Mouse (Mus musculus) cerebellum, adult 11 months (tissue): ENCODE measurements around the gene Slc1a3.
A peak's percentile ranks its signal among the peaks of the same experiment; 100 is the strongest.

Experiments
- DNase-seq: peaks from one replicate; pipeline ENCODE4 v3.0.0; 2022

The Slc1a3 gene

GRCm38 (mm10) chr15:8655251-8655650 lies 55.3 kb downstream of the Slc1a3 start:
- no peak for DNase-seq

DNA sequence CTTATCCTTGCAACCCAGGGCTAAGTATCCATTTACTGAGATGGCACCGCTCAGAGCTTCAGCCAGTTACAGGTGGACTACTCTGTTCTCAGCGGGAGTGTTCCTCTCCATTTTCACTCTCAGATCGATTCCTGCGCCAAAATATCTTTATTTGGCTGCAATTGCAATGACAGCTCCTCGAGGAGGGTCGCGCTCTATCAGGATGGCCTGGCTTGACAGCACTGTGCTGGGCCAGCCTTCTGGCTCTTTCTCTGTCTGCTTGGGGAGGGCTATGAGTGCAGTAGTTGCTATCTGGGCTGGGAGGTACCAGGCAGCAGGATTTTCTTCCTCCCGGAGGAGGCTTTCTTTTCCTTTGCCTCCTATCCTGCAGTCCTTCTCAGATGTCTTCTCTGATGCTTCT lies 57.9 kb downstream of the Slc1a3 start:
- no peak for DNase-seq

DNA sequence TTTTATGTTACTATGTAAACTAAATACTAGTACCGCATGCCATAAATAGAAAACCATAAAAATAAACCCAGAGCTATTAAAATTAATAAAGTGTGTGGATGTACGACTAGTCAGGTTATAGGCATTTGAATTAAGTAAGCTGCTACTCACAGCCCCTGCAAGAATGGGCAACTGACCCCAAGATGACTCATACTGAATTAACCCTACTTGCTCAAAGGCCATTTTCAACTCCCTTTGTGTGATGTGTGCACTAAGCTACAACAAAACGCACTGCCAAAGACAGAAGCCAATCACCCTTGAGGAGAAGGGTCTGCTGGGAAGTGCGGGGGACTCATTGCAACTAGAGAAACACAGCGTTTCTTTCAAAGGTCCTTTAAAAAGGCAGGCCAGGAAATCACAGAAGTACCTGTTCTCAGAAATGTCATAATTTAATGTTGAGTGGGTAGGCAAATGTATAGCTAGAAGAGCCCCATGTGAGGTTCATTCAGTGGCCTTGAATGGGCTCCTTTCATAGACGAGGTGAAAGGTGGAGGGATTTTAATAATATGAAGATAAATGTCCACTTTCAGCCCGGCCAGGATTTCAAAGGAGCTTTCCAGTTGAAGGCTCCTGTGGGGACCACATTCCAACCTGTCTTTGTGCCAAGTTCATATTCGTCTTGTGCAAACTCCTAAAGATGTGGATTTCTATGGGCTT lies 66.4 kb downstream of the Slc1a3 start:
- DNase-seq = no peak

DNA sequence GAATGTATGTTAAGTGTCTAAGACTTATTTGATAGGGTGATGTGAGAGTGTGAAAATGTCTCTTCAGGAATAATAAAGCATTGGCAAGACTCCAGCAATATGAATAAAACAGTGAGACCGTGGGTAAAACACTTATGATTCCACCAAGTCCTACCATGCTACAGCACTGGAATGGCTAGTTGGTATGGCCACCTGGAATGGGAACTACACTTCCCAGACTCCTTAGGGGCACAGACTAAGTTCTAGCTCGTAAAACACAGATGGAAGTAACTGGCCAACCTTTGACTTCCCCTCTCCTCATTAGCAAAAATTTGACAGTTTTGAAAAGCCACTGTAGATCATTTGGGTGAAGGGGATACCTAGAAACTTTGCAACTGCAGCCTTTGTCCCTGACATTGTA lies 70.7 kb downstream of the Slc1a3 start:
- DNase-seq = no peak

DNA sequence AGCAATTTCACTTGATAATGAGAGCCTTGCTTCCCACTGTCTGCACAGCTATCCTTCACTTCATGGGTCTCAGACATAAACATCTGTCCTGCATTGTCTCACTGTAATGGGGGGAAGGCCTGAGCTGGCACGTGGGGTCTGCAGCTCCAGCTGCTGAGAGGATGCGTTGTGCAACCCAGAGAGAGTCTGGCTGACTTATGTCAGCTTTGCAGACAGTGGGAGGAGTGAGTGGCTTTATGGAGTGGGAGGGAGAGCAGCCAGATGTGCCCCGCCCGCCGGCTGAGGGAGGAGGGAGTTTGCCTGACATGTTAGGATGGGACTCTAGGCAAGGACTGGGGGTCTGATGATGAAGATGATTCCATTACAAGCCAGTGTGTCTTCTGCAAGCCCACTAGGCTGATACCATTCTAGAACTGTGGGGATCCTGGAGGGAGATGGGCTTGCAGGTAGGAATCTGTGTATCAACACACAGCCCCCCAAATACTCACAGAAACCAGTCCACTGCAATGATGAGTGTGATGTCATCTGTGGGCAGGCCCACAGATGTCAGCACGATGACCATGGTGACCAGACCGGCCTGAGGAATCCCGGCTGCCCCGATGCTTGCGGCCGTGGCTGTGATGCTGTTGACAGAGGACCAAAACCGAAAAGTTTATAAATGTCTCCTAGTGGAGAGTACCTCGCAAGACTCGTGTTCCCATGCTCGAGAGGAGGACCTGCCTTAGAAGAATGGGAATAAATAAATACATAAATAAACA lies 71.8 kb downstream of the Slc1a3 start:
- no peak for DNase-seq

GRCm38 (mm10) chr15:8637283-8637682 lies 73.3 kb downstream of the Slc1a3 start:
- DNase-seq = no peak

- no peak for DNase-seq
Measured at GRCm38 (mm10) chr15:8635974-8636373, 74.6 kb downstream of the Slc1a3 start.

- DNase-seq = no peak
Measured at GRCm38 (mm10) chr15:8634807-8635206, 75.8 kb downstream of the Slc1a3 start.

DNA sequence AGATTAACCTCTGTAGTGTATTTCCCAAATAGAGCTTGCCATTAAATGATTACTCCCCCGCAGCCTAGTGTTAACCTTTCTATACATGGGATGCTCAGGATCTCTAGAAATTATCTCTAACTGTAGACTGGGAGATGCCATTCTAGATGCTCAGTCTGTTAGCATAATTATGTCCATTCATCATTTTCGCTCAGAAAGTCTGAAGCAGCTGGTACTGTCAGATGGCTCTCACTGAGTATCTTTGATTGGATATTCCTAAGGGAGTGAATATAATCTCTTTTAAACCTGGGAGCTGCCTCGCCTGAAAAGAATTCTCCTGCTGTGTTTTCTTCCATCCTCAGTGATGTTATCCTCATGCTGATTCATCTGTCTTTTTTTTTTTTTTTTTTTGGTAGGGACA lies 76.2 kb downstream of the Slc1a3 start:
- DNase-seq = no peak

DNA sequence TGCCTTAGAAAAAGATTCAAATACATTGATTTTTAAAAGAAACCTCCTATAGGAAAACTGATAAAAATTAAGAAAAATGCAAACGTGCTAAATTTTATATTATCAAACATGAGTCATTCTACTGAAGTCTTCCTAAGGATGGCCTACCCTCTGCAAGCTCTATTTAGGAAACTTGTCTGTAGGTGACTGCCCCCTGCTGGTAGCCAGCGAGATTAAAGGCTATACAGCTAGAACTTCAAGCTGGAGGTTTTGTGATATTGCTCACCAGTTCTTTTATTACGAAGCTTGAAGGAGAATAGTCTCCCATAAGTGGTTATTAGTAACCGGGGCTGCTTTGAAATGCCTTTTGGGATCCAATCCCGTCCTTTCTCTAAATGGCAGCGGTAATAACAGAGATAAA lies 77.2 kb downstream of the Slc1a3 start:
- peak; percentile 33 for DNase-seq

DNA sequence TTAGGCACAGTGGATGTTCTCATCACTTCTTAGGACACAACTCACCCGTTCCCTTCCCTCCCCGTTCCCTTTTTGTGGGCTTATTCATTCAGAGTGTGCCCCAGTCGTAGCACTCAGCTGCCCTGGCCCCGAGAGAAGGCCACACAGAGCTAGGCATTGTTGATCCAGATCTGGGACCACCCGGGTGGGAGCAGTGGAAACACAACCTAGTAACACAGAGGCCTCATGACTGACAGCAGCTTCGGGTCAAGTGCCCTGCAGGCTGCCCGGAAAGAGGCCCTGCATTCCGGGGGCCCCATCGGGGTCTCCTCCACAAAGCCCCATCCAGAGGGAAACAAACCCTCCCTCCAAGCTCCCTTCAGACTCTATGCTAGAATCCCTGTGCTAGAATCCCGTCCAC lies 78.2 kb downstream of the Slc1a3 start:
- no peak for DNase-seq

DNA sequence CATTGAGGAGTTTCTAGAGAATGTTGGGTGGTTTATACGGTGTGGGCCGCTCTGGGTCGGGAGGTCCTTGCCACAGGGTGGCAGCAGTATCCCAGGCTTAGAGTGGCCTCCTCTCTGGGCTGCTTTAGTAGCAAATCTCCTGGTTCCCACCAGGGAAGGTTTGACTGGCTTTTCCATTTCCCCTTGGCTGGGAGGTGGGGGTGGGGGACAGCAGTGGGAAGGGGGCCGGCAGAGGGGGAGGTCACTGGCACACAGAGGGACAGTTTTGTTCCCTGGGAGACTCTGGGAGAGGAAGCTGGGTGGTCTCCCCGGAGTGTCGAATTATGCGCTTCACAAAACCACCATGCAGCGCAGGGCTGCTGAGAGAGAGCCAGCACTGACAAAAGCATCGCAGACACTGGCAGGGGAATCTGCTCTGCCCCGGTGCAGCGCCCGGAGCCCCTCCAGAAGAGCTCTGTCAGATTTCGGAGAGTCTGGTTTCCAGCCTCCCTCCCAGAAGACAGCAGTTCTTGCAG lies 81.2 kb downstream of the Slc1a3 start:
- DNase-seq = peak; percentile 71

DNA sequence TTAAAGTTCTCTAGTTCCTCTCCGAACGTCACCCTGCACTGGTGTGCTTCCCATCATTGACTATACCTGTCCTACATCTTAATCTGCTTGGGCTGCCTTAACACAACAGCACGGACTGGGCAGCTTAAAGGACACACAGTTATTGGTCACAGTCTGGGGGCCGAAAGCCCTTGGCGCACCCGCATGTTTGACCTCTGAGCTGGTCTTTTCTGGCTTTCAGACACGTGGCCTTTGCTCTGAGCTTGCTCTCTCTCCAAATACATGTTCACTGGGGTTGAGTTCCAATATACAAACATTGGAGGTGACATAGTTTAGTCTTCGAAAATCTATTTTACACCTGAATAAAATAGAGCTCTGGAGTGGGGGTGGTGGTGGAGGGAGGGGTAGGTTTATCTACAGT lies 82.4 kb downstream of the Slc1a3 start:
- no peak for DNase-seq

GRCm38 (mm10) chr15:8627097-8627537 lies 83.4 kb downstream of the Slc1a3 start:
- peak; percentile 62 for DNase-seq

GRCm38 (mm10) chr15:8625370-8625769 lies 85.2 kb downstream of the Slc1a3 start:
- no peak for DNase-seq

DNA sequence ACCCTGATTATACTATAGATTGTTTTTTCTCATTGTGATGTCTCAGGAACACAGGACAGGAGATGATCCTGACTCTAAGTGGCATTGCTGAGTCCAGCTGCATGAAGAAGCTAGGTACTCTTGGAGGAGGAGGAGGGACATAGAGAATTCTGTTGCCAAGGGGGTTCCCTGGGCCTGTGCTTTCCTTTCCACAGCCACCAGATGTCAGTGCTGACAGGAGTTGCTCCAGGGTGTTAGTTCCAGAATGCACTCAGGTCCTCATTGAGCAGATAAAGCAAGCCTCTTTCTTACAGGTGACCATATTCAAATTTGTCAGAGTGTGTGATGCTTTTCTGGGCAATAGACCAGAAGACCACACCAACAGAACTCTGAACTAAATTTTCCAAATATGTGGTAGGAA lies 86.7 kb downstream of the Slc1a3 start:
- no peak for DNase-seq

GRCm38 (mm10) chr15:8619479-8620026 lies 91.0 kb downstream of the Slc1a3 start:
- DNase-seq = no peak

DNA sequence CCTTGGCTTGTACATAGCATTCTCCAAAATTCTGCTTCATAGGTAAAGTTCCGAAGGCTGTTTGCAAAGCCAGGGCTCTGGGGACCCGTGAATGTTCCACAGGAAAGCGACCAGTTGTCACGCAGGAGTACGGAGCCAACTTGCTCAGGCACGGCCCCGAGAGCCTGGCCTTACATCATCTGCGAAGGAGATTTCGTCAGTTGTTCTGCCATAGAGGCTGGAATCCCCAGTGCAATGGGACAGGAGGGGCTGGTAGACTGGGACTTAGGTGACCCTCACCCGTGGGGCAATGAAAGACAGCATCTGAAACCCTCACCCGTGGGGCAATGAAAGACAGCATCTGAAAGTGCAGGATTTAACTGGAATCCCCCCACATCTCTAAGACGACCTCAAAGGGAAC lies 94.3 kb downstream of the Slc1a3 start:
- DNase-seq = no peak

GRCm38 (mm10) chr15:8615511-8616224 lies 94.9 kb downstream of the Slc1a3 start:
- DNase-seq = no peak

- no peak for DNase-seq
Measured at GRCm38 (mm10) chr15:8614701-8615100, 95.9 kb downstream of the Slc1a3 start.

- DNase-seq = no peak
Measured at GRCm38 (mm10) chr15:8605538-8606188, 104.9 kb downstream of the Slc1a3 start.

DNA sequence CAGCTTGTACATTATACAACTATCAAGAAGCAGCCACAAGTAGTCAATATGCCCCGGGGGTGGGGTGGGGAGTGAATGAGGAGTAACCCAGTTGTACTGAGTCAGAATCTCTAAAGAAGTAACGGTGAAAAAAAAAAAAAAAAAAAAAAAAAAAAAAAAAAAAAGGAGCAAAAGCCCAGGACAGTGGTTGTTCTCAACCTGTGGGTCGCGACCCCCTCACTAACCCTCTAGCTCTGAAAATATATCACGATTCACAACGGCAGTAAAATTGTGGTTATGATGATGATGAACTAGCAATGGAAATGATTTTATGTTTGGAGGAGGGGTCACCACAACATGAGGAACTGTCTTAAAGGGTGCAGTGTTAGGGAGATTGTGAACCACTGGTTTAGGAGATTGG lies 108.2 kb downstream of the Slc1a3 start:
- no peak for DNase-seq
